Mouse (Mus musculus) CH12.LX (cell line): ENCODE results near the gene Khnyn. TPM values are rescaled to one million over a fixed set of nuclear protein-coding genes. Genes with fewer than 3 reads are reported as not detected.

Experiments used
- DNase-seq: peaks from one replicate; pipeline ENCODE4 v3.0.0-alpha.2; 2013; ENCODE audit errors: extremely low read depth
- H3K27ac ChIP-seq: 2 replicates; pipeline ENCODE4 v1.5.1; 2012; ENCODE audit warnings: low read depth, mild to moderate bottlenecking, control low read depth, moderate library complexity; ENCODE audit not compliant: insufficient read depth
- H3K27me3 ChIP-seq: replicated peaks from 2 replicates; pipeline ENCODE3; 2012; ENCODE audit warnings: inconsistent platforms
- H3K36me3 ChIP-seq, 2 experiments: replicated peaks in 1 of 2; 2 replicates each; pipeline versions ENCODE3 to v1.6.1; 2012; ENCODE audit warnings: inconsistent platforms in 1 of 2, low read length in 1 of 2, mild to moderate bottlenecking in 1 of 2, mixed read lengths in 1 of 2, moderate library complexity in 1 of 2; ENCODE audit not compliant: control insufficient read depth in 1 of 2, insufficient read depth in 1 of 2
- H3K4me1 ChIP-seq, 2 experiments: 2 replicates each; pipeline ENCODE4 v1.6.1; 2012; ENCODE audit warnings: inconsistent platforms in 1 of 2, moderate library complexity in 1 of 2; ENCODE audit not compliant: insufficient read depth in 2 of 2, control insufficient read depth in 1 of 2
- H3K4me2 ChIP-seq: 2 replicates; pipeline ENCODE4 v1.6.1; 2012; ENCODE audit warnings: low read depth, mild to moderate bottlenecking, control low read depth; ENCODE audit not compliant: poor library complexity, insufficient read depth, severe bottlenecking
- H3K4me3 ChIP-seq, 3 experiments: fragments of 150-350 bp in 1 of 3; sonication (generic) in 1 of 3; replicated peaks in 1 of 3; 2 replicates each; pipeline versions ENCODE3 to v1.5.1; 2011 to 2012; ENCODE audit warnings: low read depth in 2 of 3, low read length in 2 of 3, mild to moderate bottlenecking in 2 of 3, moderate library complexity in 2 of 3, control low read depth in 1 of 3, improper control_type of control experiment in 1 of 3, inconsistent platforms in 1 of 3, mixed read lengths in 1 of 3; ENCODE audit not compliant: poor library complexity in 1 of 3
- H3K79me2 ChIP-seq: replicated peaks from 2 replicates; pipeline ENCODE4 v1.6.1; 2012; ENCODE audit warnings: mild to moderate bottlenecking, moderate library complexity; ENCODE audit not compliant: control insufficient read depth, poor library complexity, insufficient read depth, severe bottlenecking; ENCODE audit errors: extremely low read depth
- H3K9ac ChIP-seq: 2 replicates; pipeline ENCODE4 v1.6.1; 2012; ENCODE audit warnings: low read depth, mild to moderate bottlenecking, control low read depth, moderate library complexity; ENCODE audit not compliant: insufficient read depth
- H3K9me3 ChIP-seq: replicated peaks from 2 replicates; pipeline ENCODE3; 2012; ENCODE audit warnings: low read length, inconsistent platforms, mixed read lengths
- BHLHE40 ChIP-seq: IDR thresholded peaks from 2 replicates; pipeline ENCODE4 v1.6.1; 2011; ENCODE audit warnings: mild to moderate bottlenecking, low read depth, low read length, improper control_type of control experiment
- CHD1 ChIP-seq: IDR thresholded peaks from 2 replicates; pipeline ENCODE4 v1.6.1; 2012; ENCODE audit warnings: low read depth, low read length, improper control_type of control experiment, inconsistent platforms
- CHD2 ChIP-seq: IDR thresholded peaks from 2 replicates; pipeline ENCODE4 v1.6.1; 2011; ENCODE audit warnings: low read length, improper control_type of control experiment
- CTCF ChIP-seq, 2 experiments: IDR thresholded peaks in 1 of 2; conservative IDR thresholded peaks in 1 of 2; 2 replicates each; pipeline ENCODE4 v1.5.1; 2011 to 2012; ENCODE audit warnings: low read depth in 2 of 2, low read length in 2 of 2, improper control_type of control experiment in 1 of 2, inconsistent platforms in 1 of 2, mild to moderate bottlenecking in 1 of 2, moderate library complexity in 1 of 2
- ELF1 ChIP-seq: IDR thresholded peaks from 2 replicates; pipeline ENCODE4 v1.6.1; 2014; ENCODE audit warnings: low read depth, mild to moderate bottlenecking, inconsistent platforms, low read length, improper control_type of control experiment
- EP300 ChIP-seq: IDR thresholded peaks from 2 replicates; pipeline ENCODE4 v1.6.1; 2011; ENCODE audit warnings: low read length, improper control_type of control experiment
- ETS1 ChIP-seq: conservative IDR thresholded peaks from 2 replicates; pipeline ENCODE4 v1.6.1; 2012; ENCODE audit warnings: low read depth, mild to moderate bottlenecking, inconsistent platforms, low read length, improper control_type of control experiment, moderate library complexity
- HCFC1 ChIP-seq: IDR thresholded peaks from 2 replicates; pipeline ENCODE4 v1.6.1; 2012; ENCODE audit warnings: low read depth, mild to moderate bottlenecking, inconsistent platforms, low read length, improper control_type of control experiment
- IRF4 ChIP-seq: IDR thresholded peaks from 2 replicates; pipeline ENCODE4 v1.6.1; 2014; ENCODE audit warnings: low read depth, mild to moderate bottlenecking, inconsistent platforms, low read length, improper control_type of control experiment
- JUND ChIP-seq: conservative IDR thresholded peaks from 2 replicates; pipeline ENCODE4 v1.6.1; 2011; ENCODE audit warnings: low read depth, low read length, improper control_type of control experiment
- KAT2A ChIP-seq: IDR thresholded peaks from 2 replicates; pipeline ENCODE4 v1.6.1; 2012; ENCODE audit warnings: low read length, improper control_type of control experiment, inconsistent platforms; ENCODE audit not compliant: insufficient replicate concordance
- MAFK ChIP-seq: IDR thresholded peaks from 2 replicates; pipeline ENCODE4 v1.6.1; 2011; ENCODE audit warnings: low read length, improper control_type of control experiment; ENCODE audit not compliant: insufficient replicate concordance
- MAX ChIP-seq: IDR thresholded peaks from 2 replicates; pipeline ENCODE4 v1.6.1; 2011; ENCODE audit warnings: low read length, improper control_type of control experiment
- MAZ ChIP-seq: IDR thresholded peaks from 2 replicates; pipeline ENCODE4 v1.6.1; 2012; ENCODE audit warnings: low read depth, mild to moderate bottlenecking, inconsistent platforms, low read length, improper control_type of control experiment, moderate library complexity
- MEF2A ChIP-seq: IDR thresholded peaks from 2 replicates; pipeline ENCODE4 v1.6.1; 2014; ENCODE audit warnings: low read depth, mild to moderate bottlenecking, inconsistent platforms, low read length, improper control_type of control experiment, borderline replicate concordance
- MXI1 ChIP-seq: IDR thresholded peaks from 2 replicates; pipeline ENCODE4 v1.6.1; 2011; ENCODE audit warnings: mild to moderate bottlenecking, low read depth, low read length, improper control_type of control experiment
- MYC ChIP-seq: IDR thresholded peaks from 2 replicates; pipeline ENCODE4 v1.6.1; 2011; ENCODE audit warnings: low read depth, mild to moderate bottlenecking, improper control_type of control experiment, low read length
- NELFE ChIP-seq: IDR thresholded peaks from 2 replicates; pipeline ENCODE4 v1.6.1; 2011; ENCODE audit warnings: low read depth, low read length, improper control_type of control experiment
- NRF1 ChIP-seq: IDR thresholded peaks from 2 replicates; pipeline ENCODE4 v1.6.1; 2014; ENCODE audit warnings: low read depth, mild to moderate bottlenecking, inconsistent platforms, low read length, improper control_type of control experiment, moderate library complexity
- PAX5 ChIP-seq: IDR thresholded peaks from 2 replicates; pipeline ENCODE4 v1.6.1; 2012; ENCODE audit warnings: low read length, inconsistent platforms, mixed read lengths
- POLR2A ChIP-seq: IDR thresholded peaks from 2 replicates; pipeline ENCODE4 v1.6.1; 2011; ENCODE audit warnings: low read depth, mild to moderate bottlenecking, improper control_type of control experiment, low read length
- POLR2AphosphoS2 ChIP-seq: IDR thresholded peaks from 2 replicates; pipeline ENCODE4 v1.6.1; 2011; ENCODE audit warnings: low read depth, low read length, improper control_type of control experiment
- RCOR1 ChIP-seq: conservative IDR thresholded peaks from 2 replicates; pipeline ENCODE4 v1.6.1; 2012; ENCODE audit warnings: low read depth, mild to moderate bottlenecking, inconsistent platforms, low read length, improper control_type of control experiment
- SMC3 ChIP-seq: IDR thresholded peaks from 2 replicates; pipeline ENCODE4 v1.6.1; 2011; ENCODE audit warnings: low read depth, low read length, improper control_type of control experiment
- TBP ChIP-seq: conservative IDR thresholded peaks from 2 replicates; pipeline ENCODE4 v1.6.1; 2011; ENCODE audit warnings: low read depth, low read length, improper control_type of control experiment
- UBTF ChIP-seq: IDR thresholded peaks from 2 replicates; pipeline ENCODE4 v1.6.1; 2012; ENCODE audit warnings: low read depth, mild to moderate bottlenecking, inconsistent platforms, low read length, improper control_type of control experiment, moderate library complexity
- USF1 ChIP-seq: IDR thresholded peaks from 2 replicates; pipeline ENCODE4 v1.6.1; 2014; ENCODE audit warnings: low read depth, mild to moderate bottlenecking, inconsistent platforms, low read length, improper control_type of control experiment
- USF2 ChIP-seq: conservative IDR thresholded peaks from 2 replicates; pipeline ENCODE4 v1.6.1; 2011; ENCODE audit warnings: low read depth, low read length, improper control_type of control experiment
- ZC3H11A ChIP-seq: IDR thresholded peaks from 2 replicates; pipeline ENCODE4 v1.6.1; 2012; ENCODE audit warnings: low read depth, mild to moderate bottlenecking, inconsistent platforms, low read length, improper control_type of control experiment
- ZKSCAN1 ChIP-seq: IDR thresholded peaks from 2 replicates; pipeline ENCODE4 v1.6.1; 2012; ENCODE audit warnings: low read depth, inconsistent platforms, low read length, improper control_type of control experiment, borderline replicate concordance
- ZMIZ1 ChIP-seq: IDR thresholded peaks from 2 replicates; pipeline ENCODE4 v1.6.1; 2012; ENCODE audit warnings: low read depth, mild to moderate bottlenecking, inconsistent platforms, low read length, improper control_type of control experiment
- ZNF384 ChIP-seq: IDR thresholded peaks from 2 replicates; pipeline ENCODE4 v1.6.1; 2012; ENCODE audit warnings: low read depth, low read length, improper control_type of control experiment, inconsistent platforms
- dilution Hi-C: fragments of 300-500 bp; cut with MboI; formaldehyde crosslinking; loops from 2 replicates; pipeline ENCODE4 v1.14.3; 2020; ENCODE audit warnings: low sequenced_read_pairs; ENCODE audit not compliant: extremely low pct_unique_long_range_greater_than_20kb, extremely low pct_ligation_motif_present
- in situ Hi-C: fragments of 300-500 bp; cut with MboI; formaldehyde crosslinking; loops from 3 replicates; pipeline ENCODE4 v1.14.3; 2019; ENCODE audit warnings: low sequenced_read_pairs, low pct_ligation_motif_present, low pct_unique_long_range_greater_than_20kb, mixed read lengths
- polyA plus RNA-seq: library from polyadenylated mRNA; unstranded; fragments of >175 nt; gene quantifications from 2 replicates; pipeline ENCODE4 v1.2.1, GENCODE M21; 2012; ENCODE audit warnings: low read depth; ENCODE audit not compliant: insufficient read length
- total RNA-seq, 2 experiments: library from RNA; depleted of rRNA; stranded (reverse); fragments of 300-350 nt in 1 of 2; fragments of >200 nt in 1 of 2; gene quantifications; 2 replicates each; pipeline ENCODE4 v1.2.3; 2012 to 2014

Khnyn gene
- total and polyA plus RNA-seq, 3 experiments = 31.8 to 50.6 (median 35.8) TPM

GRCm38 (mm10) chr14:55898947-55899346 is 14.2 kb downstream of the Khnyn start:
- no peak for DNase-seq
- peak overlapping the region; percentile 92; the same call in 1 of the 2 replicates for H3K9ac ChIP-seq
- in situ Hi-C loops (no loop called here), dilution Hi-C loops (no loop called here)
- H3K4me3 ChIP-seq = peak overlapping the region in 2 of 3 experiments; percentile 73
- peak overlapping the region; percentile 67 for H3K4me2 ChIP-seq
- H3K27me3 ChIP-seq = no peaks in the 10 kb centered on the region
- peaks cover 13 to 29% of the 10 kb centered on the region in 2 experiments; a peak in 3 of 4 replicates for H3K4me1 ChIP-seq
- H3K79me2 ChIP-seq = no peaks in the 10 kb centered on the region
- no peaks in the 10 kb centered on the region for H3K9me3 ChIP-seq
- peak overlapping the region; percentile 89; the same call in 1 of the 2 replicates for H3K27ac ChIP-seq
- TF ChIP-seq ZMIZ1 (no peak), POLR2AphosphoS2 (peak; percentile 64), ZC3H11A (no peak)
- peaks cover 42 to 51% of the 10 kb centered on the region in 2 experiments for H3K36me3 ChIP-seq

- Histone ChIP-seq H3K27me3 (no peaks in the 10 kb centered on the region), H3K9ac (peak within 1 kb of the TSS; percentile 92), H3K4me3 (peak within 1 kb of the TSS; percentile 73 to 82 (median 73)), H3K36me3 (peaks cover 33 to 41% of the 10 kb centered on the region in 2 experiments), H3K79me2 (no peaks in the 10 kb centered on the region), H3K9me3 (no peaks in the 10 kb centered on the region), H3K4me2 (peak within 1 kb of the TSS; percentile 68), H3K27ac (peak within 1 kb of the TSS; percentile 89), H3K4me1 (peaks cover 13 to 29% of the 10 kb centered on the region in 2 experiments; a peak in 3 of 4 replicates)
- peak; percentile 96 for DNase-seq
- dilution Hi-C loops = no loop called here
- in situ Hi-C loops = no loop called here
- TF ChIP-seq NRF1 (peak; percentile 86), BHLHE40 (peak; percentile 54), PAX5 (no peak), MAFK (no peak), ZKSCAN1 (no peak), EP300 (no peak), MAX (peak; percentile 82), SMC3 (no peak), ZMIZ1 (peak; percentile 78; the same call in 1 of the 2 replicates), ETS1 (no peak; the same call in 1 of the 2 replicates), KAT2A (peak; percentile 68; the same call in 1 of the 2 replicates), MXI1 (peak; percentile 49; the same call in 1 of the 2 replicates), POLR2AphosphoS2 (peak; percentile 58; the same call in 1 of the 2 replicates), CHD1 (no peak), MAZ (peak; percentile 94), CHD2 (peak; percentile 97), JUND (no peak), UBTF (no peak), ELF1 (peak; percentile 86), MYC (peak; percentile 82; the same call in 1 of the 2 replicates), HCFC1 (peak; percentile 81), POLR2A (peak; percentile 97), ZNF384 (no peak), IRF4 (no peak), USF1 (peak; percentile 75), NELFE (peak; percentile 88), RCOR1 (no peak), TBP (peak; percentile 92), CTCF (conservative IDR thresholded peaks at IDR 0.05 in 1 of 2, IDR thresholded peaks at IDR 0.05 in 1 of 2; ENCODE audit: low read depth in 2 of 2, low read length in 2 of 2) (no peak), MEF2A (no peak), USF2 (peak; percentile 65)
These were observed 15.1 kb downstream of the Khnyn start, which contains the start of gene Sdr39u1 for GRCm38 (mm10) chr14:55899701-55900413. Sdr39u1 (minus strand) TSS chr14:55900293.
